ENCODE assay signal across 10 mouse cellular contexts in the genomic region with DNA sequence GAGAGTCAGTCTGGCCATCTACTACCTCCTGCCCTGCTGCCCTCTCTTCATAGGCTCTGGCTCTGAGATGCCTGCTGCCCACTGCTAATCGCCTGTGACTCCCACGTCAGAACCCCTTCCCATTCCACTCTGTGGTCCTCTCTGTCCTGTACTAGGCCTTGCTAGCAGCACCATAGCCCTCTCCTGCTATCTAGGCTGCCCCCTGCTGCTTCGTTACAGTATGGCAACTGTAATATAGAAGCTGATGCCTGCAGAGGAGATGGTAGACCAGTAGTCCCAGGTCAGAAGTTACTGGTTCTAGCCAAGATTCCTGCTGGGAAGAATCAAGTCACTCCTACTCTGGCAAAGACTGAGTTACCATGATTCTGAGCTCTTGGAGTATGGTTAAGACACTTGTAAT. TPM values are rescaled to one million over a fixed set of nuclear protein-coding genes. Genes with fewer than 3 reads are reported as not detected.
DNase-seq lines count a peak whose midpoint lies in the region; ATAC-seq lines count a peak whose summit lies in the region.
"Had no signal": no experiment of that assay in that cellular context is flagged by ENCODE, and none has a peak within 500 bp of the region (broad histone marks: within the 10 kb centered on the region; RNA-seq: fewer than 3 reads in every experiment).

No protein-coding gene starts in this region.

- no peaks in the 10 kb centered on the region for H3K9me3 ChIP-seq in embryonic facial prominence, embryonic 10.5 days
- H3K9me3 ChIP-seq: megakaryocyte, embryonic 14.5 days had no signal

- no peak overlapping the region for H3K27ac ChIP-seq in embryonic facial prominence, embryonic 10.5 days (replicated peaks)

- H3K27me3 ChIP-seq in embryonic facial prominence, embryonic 10.5 days (replicated peaks; ENCODE audit: low read depth, poor library complexity, severe bottlenecking), result no peaks in the 10 kb centered on the region

- no peak for ATAC-seq in frontal cortex, adult (ENCODE audit: low TSS enrichment)

- H3K36me3 ChIP-seq in embryonic facial prominence, embryonic 10.5 days (replicated peaks), result no peaks in the 10 kb centered on the region

- peak; percentile 67 to 82 for DNase-seq in heart, adult 18-20 months
- DNase-seq in heart, adult 11 months, result no peak
- DNase-seq in A20 (ENCODE audit: low read depth, low spot score) (peak; percentile 68), R1 (ENCODE audit: low read depth, low spot score) (peak; percentile 76)
- peak; percentile 28 for DNase-seq in embryonic facial prominence, embryonic 10.5 days (ENCODE audit: low spot score)
- peak; percentile 55 to 61 for DNase-seq in kidney, postnatal 4 days
- DNase-seq in retina, embryonic 14.5 days (ENCODE audit: low spot score), result peak; percentile 26

- H3K4me1 ChIP-seq in embryonic facial prominence, embryonic 10.5 days, result peaks cover 20% of the 10 kb centered on the region
- H3K4me1 ChIP-seq: megakaryocyte, embryonic 14.5 days had no signal

- 70% methylated on average over 3 of the region's 3 CpGs for WGBS in embryonic facial prominence, embryonic 10.5 days

- H3K4me3 ChIP-seq in embryonic facial prominence, embryonic 10.5 days, result no peak overlapping the region
- H3K4me3 ChIP-seq: erythroblast, embryonic 14.5 days; megakaryocyte, embryonic 14.5 days had no signal

RNA-seq across cellular contexts. Expression of gene Camk2b, which starts 33.0 kb away (rescaled TPM):
- total RNA-seq in heart, adult 18-20 months (2021), result 1 to 10 TPM; 7.2 to 8.1 TPM
- 0.75 and 1.6 TPM in 2 replicates for polyA plus RNA-seq in embryonic facial prominence, embryonic 10.5 days (2016; fragmentation: Nextera tagmentation; extraction: Ambion mirVana)
- polyA plus RNA-seq: erythroblast, embryonic 14.5 days had no signal
